Mouse (Mus musculus): Measurements from ENCODE around the gene Mknk2. TPM values are rescaled to one million over a fixed set of nuclear protein-coding genes. Genes with fewer than 3 reads are reported as not detected.

Mknk2 gene
- polyA plus RNA-seq, 1 experiment from 2014 or later: 38.4 TPM

DNA sequence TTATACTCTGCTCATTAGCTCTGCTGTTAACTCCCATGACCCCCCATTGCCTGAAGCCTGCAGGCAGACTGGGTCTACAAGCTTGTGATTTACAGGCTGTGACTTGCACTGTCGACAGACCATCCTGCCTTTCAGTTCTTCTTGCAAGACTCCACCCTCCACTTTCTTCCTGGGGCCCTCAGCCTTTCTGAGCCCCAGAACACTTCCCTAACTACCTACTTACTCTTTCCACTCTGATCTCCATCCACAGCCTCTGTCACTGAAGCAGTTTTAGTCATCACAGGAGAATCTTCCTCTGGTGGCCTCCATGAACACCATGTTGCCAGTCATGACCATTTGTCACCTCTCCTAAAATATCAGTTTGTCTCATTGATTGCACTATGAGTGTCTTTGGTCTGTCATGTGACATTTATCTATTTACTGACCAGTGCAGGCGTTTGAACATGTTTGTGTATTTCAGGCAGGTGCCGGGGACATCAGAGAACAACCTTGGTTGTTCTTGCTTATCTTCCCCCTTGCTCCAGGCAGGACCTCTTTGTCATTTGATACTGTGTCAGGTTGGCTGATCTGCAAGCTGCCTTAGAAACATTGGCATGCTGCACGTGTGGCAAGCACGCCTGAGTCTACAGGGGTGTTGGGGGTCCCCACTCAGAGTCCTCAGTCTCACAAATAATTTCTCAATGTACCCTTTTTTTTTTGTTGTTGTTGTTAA, 14.3 kb downstream of the Mknk2 start:
- Histone ChIP-seq H3K9ac (ENCODE audit: low read depth, low read length) (no peak overlapping the region), H3K4me3 (ENCODE audit: low read depth, low read length) (no peak overlapping the region), H3K9me3 (ENCODE audit: control insufficient read depth) (no peaks in the 10 kb centered on the region), H3K4me1 (replicated peaks; ENCODE audit: control insufficient read depth, insufficient read depth, low read length) (peaks cover 7% of the 10 kb centered on the region; the same call in 1 of the 2 replicates), H3K27me3 (replicated peaks; ENCODE audit: control insufficient read depth, insufficient read depth, low read length) (no peaks in the 10 kb centered on the region), H3K27ac (ENCODE audit: low read depth, low read length) (peak overlapping the region; percentile 70; the same call in 1 of the 2 replicates), H3K36me3 (ENCODE audit: control insufficient read depth, insufficient read depth) (peaks cover 28% of the 10 kb centered on the region), H3K4me2 (replicated peaks; ENCODE audit: low read depth) (no peak overlapping the region)
- 27% methylated on average over 5 of the region's 5 CpGs for WGBS
- no peak for ATAC-seq
- no peak for TF ChIP-seq CTCF (IDR thresholded peaks at IDR 0.05; ENCODE audit: low read depth)

DNA sequence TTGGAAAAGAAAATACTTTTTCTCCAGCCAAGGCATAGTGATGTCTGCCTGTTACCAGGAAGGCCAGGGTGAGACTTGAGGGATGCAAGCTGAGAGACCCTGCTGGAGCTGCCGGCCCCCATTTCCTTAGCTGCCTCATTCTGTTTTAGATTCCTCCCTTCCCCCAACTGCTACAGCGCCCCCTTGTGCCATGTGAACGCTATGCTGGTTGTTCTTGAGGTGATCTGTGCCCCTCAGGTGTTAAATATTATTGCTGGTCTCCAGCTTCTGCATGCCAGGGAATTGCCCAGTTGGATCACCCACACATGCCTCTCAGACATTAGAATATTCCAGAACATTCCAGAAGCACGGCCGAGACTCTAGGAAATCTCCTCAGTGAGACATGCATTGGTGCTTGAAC, 16.8 kb downstream of the Mknk2 start:
- no peak for ATAC-seq
- H3K4me3 ChIP-seq (ENCODE audit: low read depth, low read length): no peak overlapping the region
- H3K9ac ChIP-seq (ENCODE audit: low read depth, low read length): no peak overlapping the region
- H3K27ac ChIP-seq (ENCODE audit: low read depth, low read length): no peak overlapping the region
- peaks cover 7% of the 10 kb centered on the region; the same call in 1 of the 2 replicates for H3K4me1 ChIP-seq (replicated peaks; ENCODE audit: control insufficient read depth, insufficient read depth, low read length)
- TF ChIP-seq CTCF (IDR thresholded peaks at IDR 0.05; ENCODE audit: low read depth): peak; percentile 80
- no peaks in the 10 kb centered on the region for H3K27me3 ChIP-seq (replicated peaks; ENCODE audit: control insufficient read depth, insufficient read depth, low read length)
- WGBS: 39% methylated on average over 5 of the region's 5 CpGs
- no peak overlapping the region for H3K4me2 ChIP-seq (replicated peaks; ENCODE audit: low read depth)
- no peaks in the 10 kb centered on the region for H3K9me3 ChIP-seq (ENCODE audit: control insufficient read depth)
- H3K36me3 ChIP-seq (ENCODE audit: control insufficient read depth, insufficient read depth): peaks cover 3% of the 10 kb centered on the region; the same call in 1 of the 2 replicates

DNA sequence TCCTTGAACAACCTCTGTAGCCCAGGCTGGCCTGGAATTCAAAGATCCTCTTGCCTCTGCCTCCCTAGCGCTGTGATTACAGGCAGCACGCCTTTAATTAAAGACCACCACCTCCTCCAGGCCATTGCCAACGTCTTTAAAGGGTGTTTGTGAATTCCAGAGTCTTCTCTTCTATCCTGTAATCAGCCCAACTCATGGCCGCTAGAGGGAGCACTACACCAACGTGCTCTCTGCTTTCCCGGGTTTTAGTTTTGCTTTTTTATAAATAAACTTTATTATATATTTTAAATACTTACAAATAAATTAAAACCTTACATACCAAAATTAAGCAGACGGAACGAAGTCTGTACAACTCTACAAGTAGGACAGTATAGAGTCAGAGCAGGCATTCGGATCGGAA, 18.7 kb downstream of the Mknk2 start:
- Histone ChIP-seq H3K27ac (ENCODE audit: low read depth, low read length) (peak overlapping the region; percentile 9; the same call in 1 of the 2 replicates), H3K9me3 (ENCODE audit: control insufficient read depth) (no peaks in the 10 kb centered on the region), H3K27me3 (replicated peaks; ENCODE audit: control insufficient read depth, insufficient read depth, low read length) (no peaks in the 10 kb centered on the region), H3K36me3 (ENCODE audit: control insufficient read depth, insufficient read depth) (no peaks in the 10 kb centered on the region), H3K9ac (ENCODE audit: low read depth, low read length) (no peak overlapping the region), H3K4me1 (replicated peaks; ENCODE audit: control insufficient read depth, insufficient read depth, low read length) (peaks cover 13% of the 10 kb centered on the region; the same call in 1 of the 2 replicates), H3K4me2 (replicated peaks; ENCODE audit: low read depth) (peak overlapping the region; percentile 52), H3K4me3 (ENCODE audit: low read depth, low read length) (0 out of 2 replicates have a peak overlapping the region, but pooled peaks have one; percentile 17)
- ATAC-seq: no peak
- 10% methylated on average over 10 of the region's 10 CpGs for WGBS
- TF ChIP-seq CTCF (IDR thresholded peaks at IDR 0.05; ENCODE audit: low read depth): peak; percentile 78

DNA sequence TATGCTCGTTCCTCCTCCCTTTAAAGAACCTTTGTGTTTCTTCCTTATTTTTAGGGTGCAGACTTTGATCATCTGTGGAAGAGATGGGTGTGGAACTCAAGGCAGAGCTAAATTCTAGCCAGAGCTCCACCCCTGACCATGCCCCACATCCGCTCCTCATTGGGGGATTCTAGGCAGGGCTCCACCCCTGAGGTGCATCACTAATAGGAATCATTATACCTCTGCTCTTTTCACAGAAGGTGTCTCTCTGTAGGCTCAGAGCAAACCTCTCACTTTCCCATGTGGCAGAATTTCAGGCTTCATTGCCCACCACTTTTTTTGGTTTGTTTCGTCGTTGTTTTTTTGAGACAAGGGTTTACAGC, 19.1 kb downstream of the Mknk2 start:
- WGBS: 41% methylated on average over 4 of the region's 4 CpGs
- Histone ChIP-seq H3K4me1 (replicated peaks; ENCODE audit: control insufficient read depth, insufficient read depth, low read length) (peaks cover 13% of the 10 kb centered on the region; the same call in 1 of the 2 replicates), H3K9me3 (ENCODE audit: control insufficient read depth) (no peaks in the 10 kb centered on the region), H3K27ac (ENCODE audit: low read depth, low read length) (peak overlapping the region; percentile 9; the same call in 1 of the 2 replicates), H3K4me2 (replicated peaks; ENCODE audit: low read depth) (peak overlapping the region; percentile 52), H3K36me3 (ENCODE audit: control insufficient read depth, insufficient read depth) (no peaks in the 10 kb centered on the region), H3K9ac (ENCODE audit: low read depth, low read length) (no peak overlapping the region), H3K27me3 (replicated peaks; ENCODE audit: control insufficient read depth, insufficient read depth, low read length) (no peaks in the 10 kb centered on the region), H3K4me3 (ENCODE audit: low read depth, low read length) (no peak overlapping the region)
- TF ChIP-seq CTCF (IDR thresholded peaks at IDR 0.05; ENCODE audit: low read depth): no peak
- no peak; the same call in 1 of the 2 replicates for ATAC-seq

DNA sequence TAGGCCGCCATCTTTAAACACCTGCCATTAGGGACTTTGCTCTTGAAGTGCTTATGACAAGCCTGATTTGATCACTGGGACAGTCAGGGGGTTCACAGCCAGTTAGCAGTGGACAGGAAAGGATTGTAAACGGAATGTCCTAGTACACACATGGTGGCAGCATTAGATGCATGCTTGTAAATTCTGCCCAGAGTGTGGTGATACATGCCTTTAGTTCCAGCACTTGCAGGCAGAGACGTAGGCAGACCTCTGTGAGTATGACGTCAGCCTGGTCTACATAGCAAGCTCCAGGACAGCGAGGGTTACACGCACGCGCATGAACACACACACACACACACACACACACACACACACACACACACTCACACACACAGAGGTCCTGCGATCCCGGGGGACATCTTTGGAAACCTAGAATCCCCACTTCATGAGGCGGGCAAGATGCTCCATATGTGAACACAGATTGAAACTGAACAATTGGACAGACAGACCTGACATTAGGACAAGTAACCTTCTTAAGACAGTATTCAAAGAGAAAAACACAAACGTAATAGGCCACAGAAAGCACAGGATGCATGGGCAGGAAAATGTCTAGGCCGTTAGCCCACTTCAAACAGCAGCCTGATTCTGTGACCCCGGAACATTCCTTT, 19.6 kb downstream of the Mknk2 start:
- Histone ChIP-seq H3K9ac (ENCODE audit: low read depth, low read length) (no peak overlapping the region), H3K4me3 (ENCODE audit: low read depth, low read length) (no peak overlapping the region), H3K9me3 (ENCODE audit: control insufficient read depth) (no peaks in the 10 kb centered on the region), H3K27me3 (replicated peaks; ENCODE audit: control insufficient read depth, insufficient read depth, low read length) (no peaks in the 10 kb centered on the region), H3K27ac (ENCODE audit: low read depth, low read length) (no peak overlapping the region; the same call in 1 of the 2 replicates), H3K4me2 (replicated peaks; ENCODE audit: low read depth) (no peak overlapping the region), H3K36me3 (ENCODE audit: control insufficient read depth, insufficient read depth) (no peaks in the 10 kb centered on the region), H3K4me1 (replicated peaks; ENCODE audit: control insufficient read depth, insufficient read depth, low read length) (peaks cover 13% of the 10 kb centered on the region; the same call in 1 of the 2 replicates)
- 60% methylated on average over 14 of the region's 14 CpGs for WGBS
- no peak for ATAC-seq
- no peak for TF ChIP-seq CTCF (IDR thresholded peaks at IDR 0.05; ENCODE audit: low read depth)

DNA sequence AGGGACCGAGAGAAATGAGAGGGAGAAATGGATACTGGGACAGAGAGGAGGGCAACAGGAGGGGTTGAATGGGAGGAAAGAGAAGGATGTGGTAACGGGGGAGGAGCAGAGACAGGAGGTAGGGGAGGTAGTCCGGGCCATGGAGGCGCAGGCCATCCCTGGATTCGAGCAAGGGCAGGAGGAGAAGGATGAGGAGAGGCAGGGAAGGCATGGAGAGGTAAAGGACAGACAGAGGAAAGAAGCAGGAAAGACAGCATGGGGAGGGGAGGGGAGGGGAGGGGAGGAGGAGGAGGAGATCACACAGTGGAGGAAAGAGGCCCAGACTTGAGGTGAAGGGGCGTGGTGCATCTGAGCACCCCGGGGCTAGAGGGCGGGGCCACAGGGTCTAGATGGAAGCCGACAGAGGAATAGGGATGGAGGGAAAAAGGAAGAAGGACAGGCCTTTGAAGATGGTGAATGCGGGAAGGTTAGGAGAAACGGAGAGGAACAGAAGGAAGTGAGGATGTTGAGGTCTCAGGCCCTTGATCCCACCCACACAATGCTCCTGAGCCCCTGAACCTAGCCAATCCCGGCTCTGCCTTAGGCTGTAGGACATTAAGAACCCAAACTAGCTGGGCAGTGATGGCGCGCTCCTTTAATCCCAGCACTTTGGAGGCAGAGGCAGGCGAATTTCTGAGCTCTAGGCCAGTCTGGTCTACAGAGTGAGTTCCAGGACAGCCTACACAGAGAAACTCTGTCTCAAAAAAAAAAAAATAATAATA, 20.9 kb downstream of the Mknk2 start, which contains the start of gene Btbd2:
Gene Btbd2, minus strand, starts transcription at position 209 of the 761 bp plus-strand sequence.
- H3K4me2 ChIP-seq (replicated peaks; ENCODE audit: low read depth): peak within 1 kb of the TSS; percentile 94
- peak within 1 kb of the TSS; percentile 73 for H3K27ac ChIP-seq (ENCODE audit: low read depth, low read length)
- peaks cover 7% of the 10 kb centered on the region; the same call in 1 of the 2 replicates for H3K36me3 ChIP-seq (ENCODE audit: control insufficient read depth, insufficient read depth)
- ATAC-seq: peak; percentile 1; the same call in 1 of the 2 replicates
- no peaks in the 10 kb centered on the region for H3K27me3 ChIP-seq (replicated peaks; ENCODE audit: control insufficient read depth, insufficient read depth, low read length)
- H3K4me1 ChIP-seq (replicated peaks; ENCODE audit: control insufficient read depth, insufficient read depth, low read length): peaks cover 13% of the 10 kb centered on the region; the same call in 1 of the 2 replicates
- peak within 1 kb of the TSS; percentile 87 for H3K4me3 ChIP-seq (ENCODE audit: low read depth, low read length)
- no peak for TF ChIP-seq CTCF (IDR thresholded peaks at IDR 0.05; ENCODE audit: low read depth)
- peak within 1 kb of the TSS; percentile 79 for H3K9ac ChIP-seq (ENCODE audit: low read depth, low read length)
- 15% methylated on average over 15 of the region's 15 CpGs for WGBS
- H3K9me3 ChIP-seq (ENCODE audit: control insufficient read depth): no peaks in the 10 kb centered on the region
